Mouse (Mus musculus): Measurements from ENCODE around the gene Pik3r4. TPM values are rescaled to one million over a fixed set of nuclear protein-coding genes. Genes with fewer than 3 reads are reported as not detected.
"Not testable (repeated sequence)": the region's sequence is repeated elsewhere in the genome, so short reads cannot be mapped to it uniquely, and the experiment has no call there.

The Pik3r4 gene
- 10 to 100 TPM; 10.2 to 12.6 (median 11.1) TPM for total RNA-seq (2022)

DNA sequence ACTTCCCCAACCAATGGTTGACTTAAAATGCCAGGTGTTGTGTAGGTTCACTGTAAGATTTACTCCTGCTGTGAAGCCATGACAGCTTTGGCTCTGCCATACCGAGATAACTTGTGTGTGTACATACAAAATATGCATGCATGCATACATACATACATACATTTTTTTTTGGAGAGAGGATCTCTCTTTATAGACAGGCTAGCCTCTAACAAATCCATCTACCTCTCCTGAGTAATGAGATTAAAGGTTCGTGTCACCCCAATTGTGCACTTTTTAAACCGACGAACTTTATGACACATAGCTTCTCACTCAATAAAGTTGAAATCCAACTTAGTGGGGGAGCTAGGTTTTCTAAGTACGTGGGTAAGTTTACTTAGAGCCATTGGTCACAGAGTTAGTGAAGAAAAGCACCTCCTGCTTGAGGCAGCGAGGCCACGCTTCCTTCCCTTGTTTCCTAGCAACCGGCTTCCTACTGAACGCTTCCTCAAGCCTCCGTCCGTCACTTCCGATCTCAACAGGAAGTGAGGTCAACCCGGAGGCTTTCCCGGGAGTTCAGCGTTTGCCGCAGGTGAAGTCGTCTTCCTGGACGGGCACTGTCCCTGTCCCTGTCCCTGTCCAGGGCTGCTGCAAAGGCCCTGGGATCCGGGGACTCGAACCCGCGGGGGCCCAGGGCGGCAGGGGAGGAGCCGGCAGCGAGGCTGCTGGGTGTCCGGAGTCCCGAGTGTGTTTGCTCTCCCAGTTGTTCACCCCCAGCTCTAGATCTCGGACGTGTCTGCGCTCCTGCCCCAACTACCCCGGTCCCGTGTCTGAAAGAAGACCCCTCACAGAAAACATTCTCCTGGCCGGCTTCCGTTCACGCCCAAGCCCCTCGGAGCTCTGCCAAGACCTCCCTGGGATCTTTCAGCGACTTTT is at the start of gene Pik3r4:
Gene Pik3r4 (plus strand): TSS at position 519 of the 912 bp plus-strand sequence.
- peak; percentile 65 to 71 for DNase-seq (ENCODE audit: low spot score in 2 of 2)

DNA sequence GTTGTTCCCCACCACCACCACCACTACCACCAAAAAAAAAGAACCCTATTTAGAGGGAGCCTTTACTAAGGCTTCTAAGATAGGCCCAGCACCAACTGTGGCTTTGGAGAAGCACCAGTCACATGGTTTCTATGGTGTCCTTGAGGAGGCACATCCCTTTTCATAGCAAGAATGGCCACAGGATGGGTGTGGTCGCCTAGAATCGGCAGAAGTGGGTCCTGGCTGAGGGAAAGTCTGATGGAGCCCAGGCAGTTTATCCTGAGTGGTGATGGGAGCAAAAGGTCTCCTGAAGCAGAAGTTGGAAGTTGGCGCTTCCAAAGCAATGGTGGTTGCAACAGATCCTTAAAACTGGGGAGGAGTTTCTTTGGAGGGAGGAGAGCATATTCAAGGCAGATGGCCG is 43.9 kb upstream of the Pik3r4 start:
- no peak for DNase-seq (ENCODE audit: low spot score in 2 of 2)

DNA sequence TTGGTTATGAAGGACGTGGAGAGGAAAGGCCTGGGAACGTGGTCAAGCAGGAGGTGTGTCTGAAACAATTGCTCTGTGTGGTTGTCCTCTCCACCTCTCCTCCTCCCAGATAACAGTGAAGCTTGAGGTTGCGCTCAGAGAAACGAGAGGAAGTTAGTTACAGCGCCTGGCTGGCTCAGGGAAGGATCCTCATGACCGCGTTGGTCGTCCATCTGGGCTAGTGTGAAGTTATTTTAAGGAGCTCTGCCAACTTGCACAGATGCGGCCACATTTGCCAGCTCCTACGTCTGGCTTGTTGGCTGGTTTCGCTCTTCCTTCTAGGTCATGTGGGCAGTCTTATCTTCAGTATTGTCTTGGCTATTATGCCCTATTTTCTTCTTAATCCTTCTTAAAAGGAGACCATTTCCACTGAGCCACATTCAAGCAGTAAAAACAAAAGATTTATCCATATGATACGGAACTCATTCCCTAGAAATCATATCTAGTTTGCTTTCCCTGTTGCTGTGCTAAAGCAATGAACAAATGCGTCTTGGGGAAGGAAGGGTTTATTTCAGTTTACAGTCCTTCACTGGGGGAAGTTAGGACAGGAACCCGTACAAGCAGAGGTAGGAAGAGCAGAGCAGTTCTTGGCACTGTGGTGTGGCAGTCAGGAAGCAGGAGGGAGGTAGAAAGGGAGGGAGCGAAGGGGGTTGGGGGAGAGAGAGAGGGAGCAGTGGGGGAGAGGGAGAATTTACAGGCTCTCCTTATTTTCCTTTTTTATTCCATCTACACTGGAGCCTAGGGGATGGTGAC is 30.6 kb upstream of the Pik3r4 start:
- peak; percentile 22 to 50 for DNase-seq (ENCODE audit: low spot score in 2 of 2)

DNA sequence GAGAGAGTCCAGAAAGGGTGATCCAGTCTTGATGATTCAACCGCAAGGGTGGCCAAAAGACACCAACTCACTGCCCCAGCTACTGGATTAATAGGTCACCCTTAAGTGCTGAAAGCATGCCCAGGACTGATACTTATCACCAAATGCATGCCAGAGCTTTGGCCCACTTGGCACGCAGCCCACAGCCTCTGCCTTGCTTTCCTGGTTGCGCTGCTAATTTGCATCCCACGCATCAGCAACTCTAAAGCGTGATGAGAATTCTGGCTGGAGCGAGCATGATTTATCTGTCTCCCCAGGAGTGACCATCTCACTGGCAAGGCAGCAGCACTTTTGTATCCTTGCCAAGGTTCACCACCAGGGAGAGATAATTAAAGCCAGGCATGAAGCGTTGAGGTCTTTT is 29.9 kb upstream of the Pik3r4 start:
- peak; percentile 2 to 12 for DNase-seq (ENCODE audit: low spot score in 2 of 2)

DNA sequence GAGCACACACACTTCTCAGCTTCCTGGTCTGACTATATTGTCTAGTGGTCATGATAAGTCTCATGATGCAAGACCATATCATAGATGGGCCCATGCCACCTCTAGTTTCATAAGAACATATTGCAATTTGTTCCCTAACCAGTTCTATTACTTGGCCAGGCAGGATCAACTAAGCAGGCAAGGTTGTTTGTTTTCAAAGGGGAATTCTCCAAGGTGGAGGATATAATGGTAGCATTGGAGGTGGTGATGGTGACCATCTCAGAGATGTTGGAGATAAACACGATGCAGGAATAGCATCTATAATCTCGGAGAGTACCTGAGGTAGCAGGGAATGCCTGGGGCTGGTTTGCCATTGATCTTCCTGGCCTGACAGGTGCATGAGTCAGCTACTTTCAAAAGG is 26.8 kb upstream of the Pik3r4 start:
- DNase-seq (ENCODE audit: low spot score in 2 of 2), result no peak

DNA sequence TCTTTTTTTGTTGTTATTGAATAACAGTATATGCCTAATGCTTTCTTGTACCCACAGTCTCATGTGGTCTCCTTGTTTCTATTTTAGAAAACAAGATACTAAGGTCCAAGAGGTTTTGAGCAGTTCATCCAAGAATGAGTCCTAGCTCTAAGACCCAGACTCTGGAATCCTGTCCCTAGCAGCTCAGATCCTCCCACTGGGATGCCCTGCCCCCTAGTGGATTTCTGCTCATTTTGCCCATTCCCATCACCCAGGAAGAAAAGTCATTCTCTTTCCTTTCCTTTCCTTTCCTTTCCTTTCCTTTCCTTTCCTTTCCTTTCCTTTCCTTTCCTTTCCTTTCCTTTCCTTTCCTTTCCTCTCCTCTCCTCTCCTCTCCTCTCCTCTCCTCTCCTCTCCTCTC is 25.5 kb upstream of the Pik3r4 start:
- DNase-seq (ENCODE audit: low spot score in 2 of 2), result peak; percentile 5 to 20

DNA sequence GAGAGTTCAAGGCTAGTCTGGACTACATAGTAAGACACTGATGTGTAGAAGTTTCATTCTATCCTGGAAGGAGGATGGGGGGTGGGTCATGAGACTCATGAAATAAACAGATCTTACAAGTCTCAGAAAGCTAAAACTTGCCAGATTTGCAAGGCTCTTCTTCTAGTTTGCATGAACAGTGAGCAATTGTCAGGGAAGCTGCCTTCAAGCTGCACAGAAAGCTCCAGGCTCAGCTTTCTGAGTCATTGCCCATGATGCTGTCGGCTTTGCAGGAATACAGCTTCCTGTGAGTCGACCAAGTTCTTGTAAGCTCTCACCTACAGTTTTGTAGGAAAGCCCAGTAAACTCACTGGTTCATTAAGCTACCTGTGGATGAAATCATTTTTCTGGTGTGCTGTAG is 8.8 kb upstream of the Pik3r4 start:
- DNase-seq (ENCODE audit: low spot score in 2 of 2), result no peak

DNA sequence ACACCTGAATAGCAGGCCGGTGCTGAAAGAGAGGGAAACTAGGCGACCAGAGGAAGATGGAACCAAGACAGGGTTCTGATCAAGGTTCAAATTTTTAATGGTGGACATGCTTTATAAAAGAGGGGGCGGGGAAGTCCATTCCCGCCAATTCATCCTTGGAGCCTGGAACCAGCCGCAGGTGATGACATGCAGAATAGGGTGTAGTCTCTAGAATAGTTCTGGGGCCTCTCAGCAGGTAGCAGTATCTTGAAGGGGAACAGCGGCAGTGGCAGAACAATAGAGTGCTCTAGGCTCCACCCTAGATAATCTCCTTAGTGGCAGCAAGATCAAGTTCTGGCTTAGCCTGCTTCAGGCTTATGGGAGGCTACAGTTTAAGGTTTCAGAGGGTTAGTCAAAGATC is 1.4 kb upstream of the Pik3r4 start:
- not testable (repeated sequence) for DNase-seq (ENCODE audit: low spot score in 2 of 2)

DNA sequence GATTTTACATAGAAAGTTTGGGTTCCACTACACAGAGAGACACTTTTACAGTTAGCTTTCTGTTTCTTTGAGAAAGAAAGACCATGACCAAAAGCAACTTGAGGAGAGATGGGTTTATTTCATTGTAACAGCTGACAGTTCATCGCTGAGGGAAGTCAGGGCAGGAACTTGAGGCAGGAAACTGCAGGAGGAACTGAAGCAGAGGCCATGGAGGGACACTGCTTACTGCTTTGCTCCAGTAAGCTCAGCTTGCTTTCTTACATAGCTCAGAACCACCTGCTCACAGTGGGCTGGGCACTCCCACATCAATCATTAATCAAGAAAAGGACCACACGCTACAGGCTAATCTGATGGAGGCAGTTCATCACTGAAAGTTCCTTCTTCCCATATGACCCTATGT is 13.4 kb downstream of the Pik3r4 start:
- no peak for DNase-seq (ENCODE audit: low spot score in 2 of 2)

DNA sequence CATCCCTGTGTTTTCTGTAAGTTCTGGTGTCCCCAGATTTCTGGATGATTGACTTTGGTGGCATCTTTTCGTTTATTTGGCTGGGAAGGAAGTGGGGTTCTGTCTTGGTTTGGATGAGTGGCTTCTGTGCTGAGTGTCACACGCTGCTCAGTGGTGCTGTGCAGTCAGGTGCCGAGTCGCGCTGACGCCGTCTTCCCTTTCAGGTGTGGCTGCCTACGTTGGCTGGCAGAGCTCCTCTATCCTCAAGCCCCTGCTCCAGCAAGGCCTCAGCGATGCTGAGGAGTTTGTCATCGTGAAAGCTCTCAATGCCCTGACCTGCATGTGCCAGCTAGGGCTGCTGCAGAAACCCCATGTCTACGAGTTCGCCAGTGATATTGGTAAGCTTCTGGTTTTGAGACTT is 15.4 kb downstream of the Pik3r4 start:
- DNase-seq (ENCODE audit: low spot score in 2 of 2), result no peak

DNA sequence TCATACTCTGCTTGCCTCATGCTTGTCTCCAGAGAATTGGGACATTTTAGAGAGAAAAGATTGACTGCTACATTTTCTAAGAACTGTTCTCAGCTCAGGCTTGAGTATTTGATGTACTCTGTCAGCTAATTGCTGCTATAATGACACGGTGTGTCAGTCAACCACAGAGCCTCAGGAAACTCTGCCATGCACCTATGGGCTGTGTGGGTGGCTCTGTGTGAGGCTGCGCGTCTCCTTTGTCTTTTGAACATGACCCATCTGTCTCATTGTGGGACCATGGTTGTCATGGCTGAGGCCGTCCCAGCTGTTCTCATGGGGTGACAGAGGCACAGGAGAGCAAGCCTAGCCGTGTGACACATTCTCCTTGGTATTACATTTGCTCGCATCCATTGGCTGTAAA is 17.1 kb downstream of the Pik3r4 start:
- DNase-seq (ENCODE audit: low spot score in 2 of 2), result no peak

DNA sequence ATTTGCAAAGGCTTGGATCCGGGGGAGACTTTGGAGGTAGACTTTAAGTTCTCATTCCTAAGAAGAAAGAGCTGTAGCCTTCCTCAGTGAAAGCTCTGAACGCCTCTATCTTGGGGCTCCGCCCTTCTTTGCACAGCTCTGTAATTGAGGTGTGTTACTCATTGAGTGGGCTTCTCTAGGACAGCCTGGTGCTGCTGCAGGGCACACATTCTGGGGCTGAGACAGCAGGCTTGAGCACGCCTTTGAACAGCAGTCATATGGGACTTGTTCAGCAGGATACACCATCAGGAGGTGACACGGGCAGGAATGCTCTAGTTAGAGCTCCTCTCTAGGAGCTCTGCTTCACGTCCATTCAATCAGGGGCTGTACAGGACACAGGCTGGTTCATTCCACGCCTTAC is 22.5 kb downstream of the Pik3r4 start:
- DNase-seq (ENCODE audit: low spot score in 2 of 2), result no peak

DNA sequence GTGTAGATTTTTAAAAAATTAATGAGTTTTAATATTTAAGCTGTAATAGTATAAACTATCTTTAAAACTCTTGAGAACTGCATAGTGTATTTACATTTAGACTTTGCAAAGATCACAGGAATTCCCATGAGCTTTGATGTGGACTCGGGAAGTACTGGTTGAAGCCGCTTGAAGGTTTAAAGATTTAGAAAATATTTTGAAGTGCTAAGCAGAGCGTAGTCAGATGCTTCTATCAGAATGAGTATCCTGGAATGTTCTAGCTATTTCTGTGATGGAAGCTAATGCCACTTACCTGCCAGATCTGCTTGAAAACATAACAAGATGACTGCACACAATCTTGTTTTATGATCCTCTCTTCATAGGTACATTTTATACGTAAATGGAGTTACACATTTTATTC is 28.1 kb downstream of the Pik3r4 start:
- no peak for DNase-seq (ENCODE audit: low spot score in 2 of 2)

DNA sequence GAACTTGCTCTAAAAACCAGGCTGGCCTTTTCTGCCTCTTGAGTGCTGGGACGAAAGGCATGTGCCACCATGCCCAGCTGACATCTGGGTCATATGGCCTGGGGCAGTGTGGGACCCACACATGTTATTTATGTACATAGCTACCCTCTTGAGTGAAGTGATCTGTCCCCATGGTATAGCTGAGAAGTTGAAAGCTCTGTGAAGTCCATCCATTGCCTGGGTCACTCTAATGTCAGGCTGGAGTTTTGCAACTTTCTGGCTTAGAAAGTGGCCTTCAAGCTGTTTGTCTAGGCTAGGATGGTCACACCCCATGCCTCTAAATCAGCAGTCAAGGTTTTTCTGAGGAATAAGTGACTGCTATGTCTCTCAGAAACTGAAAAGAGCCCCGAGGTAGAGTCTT is 29.3 kb downstream of the Pik3r4 start:
- DNase-seq (ENCODE audit: low spot score in 2 of 2), result no peak

DNA sequence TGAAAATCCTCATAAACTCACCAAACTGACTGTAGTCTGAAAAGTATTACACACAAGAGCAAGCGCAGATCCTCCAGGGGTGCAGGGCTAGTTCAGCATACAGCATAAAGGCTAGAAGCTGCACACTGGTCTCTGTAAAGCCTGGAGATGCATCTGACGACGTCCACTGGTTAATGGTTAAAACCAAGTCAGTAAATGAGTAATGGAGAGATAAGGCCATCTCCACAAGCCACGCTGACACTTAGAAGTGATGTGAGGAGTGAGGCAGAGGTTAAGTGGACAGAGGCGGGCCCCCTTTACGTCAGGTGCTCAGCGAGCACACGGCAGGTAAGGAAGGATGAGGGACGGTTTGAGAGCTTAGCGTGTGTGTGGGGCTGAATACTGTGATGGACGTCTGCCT is 33.2 kb downstream of the Pik3r4 start:
- DNase-seq (ENCODE audit: low spot score in 2 of 2), result no peak

DNA sequence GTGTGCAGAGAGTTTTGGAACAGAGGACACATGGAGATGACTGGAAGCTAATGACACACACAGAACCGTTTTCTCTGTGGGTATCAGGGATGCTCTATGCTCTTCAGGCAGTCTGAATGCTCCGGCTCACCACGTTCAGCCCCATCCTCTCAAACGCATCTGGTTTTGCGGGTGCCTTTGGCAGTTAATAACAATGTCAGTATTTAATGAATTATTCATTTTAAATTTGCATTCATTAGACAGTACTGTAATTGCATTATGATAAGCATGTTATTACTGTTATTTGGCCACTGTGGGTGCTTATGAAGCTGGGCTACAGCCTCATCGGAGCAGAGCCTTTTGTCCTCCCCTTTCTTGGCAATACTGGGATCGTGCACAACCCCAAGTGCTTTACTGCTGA is 38.6 kb downstream of the Pik3r4 start:
- no peak for DNase-seq (ENCODE audit: low spot score in 2 of 2)

DNA sequence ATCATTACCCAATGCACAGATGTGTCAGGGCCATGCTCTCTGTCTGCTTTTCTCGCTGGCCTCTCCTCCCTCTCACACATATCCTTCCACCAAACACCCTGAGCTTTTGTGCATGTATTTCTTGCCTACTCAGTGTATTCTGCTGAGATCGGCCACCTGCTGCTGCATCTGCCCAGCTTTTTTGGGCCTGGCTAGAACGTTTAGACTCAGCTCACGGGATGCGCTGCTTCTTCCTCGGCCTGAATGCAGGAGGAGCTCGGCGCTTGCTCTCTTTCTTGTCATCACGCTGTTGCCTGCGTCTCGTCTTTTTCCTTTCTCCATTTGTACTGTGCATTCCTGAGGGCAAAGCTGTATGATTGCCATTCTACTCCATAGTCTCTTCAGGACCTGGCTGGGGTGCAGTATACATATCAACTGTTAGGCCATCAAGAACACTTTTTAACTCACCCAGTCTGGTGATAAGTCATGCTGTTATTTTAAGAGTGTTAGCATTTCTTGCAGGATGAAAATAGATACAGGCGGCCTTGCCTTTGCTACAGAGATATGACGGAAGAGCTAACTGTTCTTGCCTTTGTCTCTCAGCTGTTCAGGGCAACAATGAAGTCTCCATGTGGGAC is 41.9 kb downstream of the Pik3r4 start:
- no peak for DNase-seq (ENCODE audit: low spot score in 2 of 2)

DNA sequence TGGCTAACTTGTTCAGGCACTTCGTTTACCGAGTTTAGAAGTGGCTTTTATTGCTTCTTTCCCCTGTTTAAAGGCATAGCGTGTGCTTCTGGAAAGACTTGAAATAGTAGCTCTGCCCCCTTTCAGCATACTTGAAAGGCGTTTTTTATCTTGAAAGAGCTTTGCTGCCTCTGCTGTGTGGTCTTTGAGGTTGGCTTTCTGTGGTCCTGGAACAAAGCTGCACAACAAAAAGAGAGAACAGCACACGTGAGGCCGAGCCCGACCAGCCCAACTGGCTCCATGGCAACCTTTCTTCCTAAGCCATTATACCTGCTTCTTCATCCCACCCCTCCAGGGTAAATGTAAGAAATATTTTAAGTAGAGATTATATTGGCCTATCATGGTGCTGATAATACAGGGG is 46.7 kb downstream of the Pik3r4 start:
- DNase-seq (ENCODE audit: low spot score in 2 of 2), result no peak

DNA sequence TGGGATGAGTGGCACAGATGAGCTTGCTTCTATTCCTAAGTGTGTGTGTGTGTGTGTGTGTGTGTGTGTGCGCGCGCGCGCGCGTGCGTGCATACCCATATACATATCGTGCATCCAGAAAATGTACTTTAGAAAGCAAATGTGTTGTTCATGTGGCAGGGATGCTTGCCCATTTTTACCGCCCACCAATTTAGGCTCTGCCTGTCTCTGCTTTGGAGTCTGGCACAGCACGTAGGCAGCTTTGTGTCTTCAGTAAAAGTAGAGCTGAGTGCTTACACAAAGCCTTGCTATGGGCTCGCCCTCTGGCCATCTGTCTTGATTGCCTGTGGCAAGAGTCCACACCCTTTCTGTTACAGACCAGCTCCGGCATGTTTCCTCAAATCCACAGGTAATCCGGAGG is 49.7 kb downstream of the Pik3r4 start:
- no peak for DNase-seq (ENCODE audit: low spot score in 2 of 2)

DNA sequence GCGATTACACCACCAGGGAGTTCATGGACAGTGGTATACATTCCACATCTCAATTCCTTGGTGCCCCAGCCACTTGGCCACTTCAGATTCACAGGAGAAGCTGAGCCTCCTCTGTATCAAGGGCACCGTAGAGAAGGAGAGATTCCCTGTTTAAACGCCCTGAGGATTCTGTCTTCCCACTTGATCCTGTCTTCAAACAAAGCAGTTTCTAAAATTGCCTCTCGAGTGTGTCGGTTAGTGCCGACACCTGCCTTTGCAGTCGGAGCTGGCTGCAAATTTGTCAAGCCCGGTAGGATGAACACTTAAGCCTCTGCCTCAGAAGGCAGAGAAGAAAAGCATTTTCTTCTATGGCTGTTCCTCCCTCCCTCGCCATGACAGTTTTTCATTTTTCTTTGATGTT is 50.3 kb downstream of the Pik3r4 start:
- no peak for DNase-seq (ENCODE audit: low spot score in 2 of 2)

DNA sequence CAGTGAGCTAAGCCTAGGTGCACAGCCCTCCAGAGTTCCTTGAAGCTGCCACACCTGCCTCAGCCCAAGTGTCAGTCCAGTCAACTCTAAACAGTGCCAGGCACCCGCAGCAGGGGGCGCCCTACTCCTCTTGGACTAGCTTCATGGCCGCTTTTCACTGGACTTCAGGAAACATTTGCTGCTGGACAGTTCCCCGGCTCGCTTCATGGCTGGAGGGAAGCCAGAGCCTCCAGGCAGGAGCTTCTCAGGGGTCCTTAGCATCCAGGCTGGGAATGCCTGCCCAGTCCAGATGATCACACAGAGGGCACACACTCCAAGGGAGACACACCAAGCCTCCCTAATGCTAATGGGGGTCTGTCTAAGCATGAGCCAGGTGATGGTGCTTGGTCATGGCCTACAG is 51.1 kb downstream of the Pik3r4 start:
- peak; percentile 62 to 69 for DNase-seq (ENCODE audit: low spot score in 2 of 2)

Data from gastrocnemius, adult 8-10 months (tissue).